11 mouse cellular contexts compared by ENCODE assay signal in genomic region chr10:41209538-41209937, GRCm38 (mm10).
DNase-seq lines count a peak whose midpoint lies in the region; ATAC-seq and TF ChIP-seq lines count a peak whose summit lies in the region.
"Had no signal": no experiment of that assay in that cellular context is flagged by ENCODE, and none has a peak within 500 bp of the region (broad histone marks: within the 10 kb centered on the region; RNA-seq: fewer than 3 reads in every experiment).

No protein-coding gene starts in this region.

- peak overlapping the region; percentile 63 for H3K4me2 ChIP-seq in liver, embryonic 12.5 days
- H3K4me2 ChIP-seq in midbrain, postnatal 0 days (ENCODE audit: low read depth, low read length, poor library complexity, severe bottlenecking): no peak overlapping the region
- H3K4me2 ChIP-seq: limb, embryonic 12.5 days had no signal

- H3K4me3 ChIP-seq in layer of hippocampus, adult 2 months: no peak overlapping the region
- peak overlapping the region; percentile 19; the same call in 1 of the 2 replicates for H3K4me3 ChIP-seq in liver, embryonic 12.5 days
- no peak overlapping the region for H3K4me3 ChIP-seq in midbrain, postnatal 0 days (ENCODE audit: low read depth, low read length)
- H3K4me3 ChIP-seq: limb, embryonic 12.5 days had no signal

- H3K27ac ChIP-seq in layer of hippocampus, adult 2 months: peak overlapping the region; percentile 62
- H3K27ac ChIP-seq in liver, embryonic 12.5 days: peak overlapping the region; percentile 99
- peak overlapping the region; percentile 69 for H3K27ac ChIP-seq in midbrain, postnatal 0 days (ENCODE audit: low read depth, low read length)
- H3K27ac ChIP-seq: limb, embryonic 12.5 days had no signal

- no peaks in the 10 kb centered on the region for H3K9me3 ChIP-seq in liver, embryonic 12.5 days (replicated peaks)
- no peaks in the 10 kb centered on the region for H3K9me3 ChIP-seq in midbrain, postnatal 0 days (ENCODE audit: low read length)
- H3K9me3 ChIP-seq: limb, embryonic 12.5 days had no signal

- peaks cover 91% of the 10 kb centered on the region for H3K4me1 ChIP-seq in liver, embryonic 12.5 days
- peaks cover 6% of the 10 kb centered on the region; the same call in 1 of the 2 replicates for H3K4me1 ChIP-seq in midbrain, postnatal 0 days (ENCODE audit: insufficient read depth, low read length)
- H3K4me1 ChIP-seq: limb, embryonic 12.5 days had no signal

- no peaks in the 10 kb centered on the region for H3K36me3 ChIP-seq in liver, embryonic 12.5 days
- H3K36me3 ChIP-seq in midbrain, postnatal 0 days (ENCODE audit: insufficient read depth, low read length): no peaks in the 10 kb centered on the region
- H3K36me3 ChIP-seq: limb, embryonic 12.5 days had no signal

- peak overlapping the region; percentile 63 for H3K9ac ChIP-seq in liver, embryonic 12.5 days
- H3K9ac ChIP-seq in midbrain, postnatal 0 days (replicated peaks; ENCODE audit: low read length, poor library complexity, severe bottlenecking): no peak overlapping the region
- H3K9ac ChIP-seq: limb, embryonic 12.5 days had no signal

- no peak for DNase-seq in layer of hippocampus, adult 2 months (ENCODE audit: low spot score in 2 of 2)
- no peak for DNase-seq in layer of hippocampus, postnatal 10 days (ENCODE audit: low spot score in 2 of 2)
- peak; percentile 71 for DNase-seq in R1 (ENCODE audit: low read depth, low spot score)
- no peak for DNase-seq in midbrain, postnatal 0 days (ENCODE audit: low spot score)
- no peak for DNase-seq in Muller cell, postnatal 12 days (ENCODE audit: inconsistent ontology term)
- DNase-seq: cerebellum, postnatal 36 days; kidney, adult 11 months; thymus, adult 18-20 months had no signal

- 47% methylated on average over 4 of the region's 4 CpGs for WGBS in liver, embryonic 12.5 days (ENCODE audit: insufficient replicate concordance)
- 63% methylated on average over 4 of the region's 4 CpGs for WGBS in midbrain, postnatal 0 days

- H3K27me3 ChIP-seq in liver, embryonic 12.5 days (replicated peaks): no peaks in the 10 kb centered on the region
- H3K27me3 ChIP-seq in midbrain, postnatal 0 days (ENCODE audit: insufficient read depth, low read length): no peaks in the 10 kb centered on the region
- H3K27me3 ChIP-seq: limb, embryonic 12.5 days had no signal

- ATAC-seq in liver, embryonic 12.5 days: peak; percentile 56
- peak; percentile 22; the same call in 1 of the 2 replicates for ATAC-seq in midbrain, postnatal 0 days (ENCODE audit: low FRiP score)
- no peak for ATAC-seq in monocyte, adult 5-6 weeks (replicated peaks; ENCODE audit: insufficient number of reproducible peaks, low FRiP score, low TSS enrichment, poor library complexity, severe bottlenecking)

- no peak for TF ChIP-seq CTCF in layer of hippocampus, adult 2 months (conservative IDR thresholded peaks at IDR 0.05)
- TF ChIP-seq CTCF in midbrain, postnatal 0 days (IDR thresholded peaks at IDR 0.05): no peak
